Mouse (Mus musculus): ENCODE data around the gene Ttll8. TPM values are rescaled to one million over a fixed set of nuclear protein-coding genes. Genes with fewer than 3 reads are reported as not detected.

Gene Ttll8
- polyA plus RNA-seq, 1 experiment from 2014 or later: not detected

DNA sequence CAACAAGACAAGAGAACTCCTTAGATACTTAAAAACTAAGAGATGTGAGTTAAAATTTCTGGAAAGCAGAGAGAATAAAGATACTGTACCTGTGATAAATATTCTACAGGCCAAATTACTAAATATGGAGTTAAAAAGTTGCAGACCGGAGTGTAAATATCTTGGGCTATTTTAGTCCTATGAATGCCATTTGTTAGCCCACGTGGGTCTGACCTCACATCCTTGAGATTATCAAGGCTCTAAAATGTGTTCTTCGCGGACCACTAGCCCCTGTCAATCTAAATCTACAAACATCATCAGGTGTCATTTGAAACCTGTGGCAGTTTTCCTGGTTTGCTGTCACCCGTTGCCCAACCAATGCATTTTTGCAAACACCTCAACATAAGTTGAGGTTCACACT lies 11.4 kb downstream of the Ttll8 start:
- Histone ChIP-seq H3K27ac (replicated peaks; ENCODE audit: low read depth, low read length) (no peak overlapping the region), H3K9me3 (ENCODE audit: control insufficient read depth, low read length) (no peaks in the 10 kb centered on the region), H3K4me3 (replicated peaks; ENCODE audit: low read depth, low read length) (no peak overlapping the region), H3K4me2 (ENCODE audit: low read length) (no peak overlapping the region), H3K4me1 (ENCODE audit: control insufficient read depth, insufficient read depth, low read length) (no peaks in the 10 kb centered on the region), H3K27me3 (ENCODE audit: control insufficient read depth, insufficient read depth, low read length) (no peaks in the 10 kb centered on the region), H3K9ac (replicated peaks; ENCODE audit: low read length) (no peak overlapping the region), H3K36me3 (ENCODE audit: control insufficient read depth, insufficient read depth, low read length) (no peaks in the 10 kb centered on the region)
- no peak for DNase-seq
- ATAC-seq (ENCODE audit: low FRiP score, low TSS enrichment): no peak
- 88% methylated on average over 5 of the region's 5 CpGs for WGBS

DNA sequence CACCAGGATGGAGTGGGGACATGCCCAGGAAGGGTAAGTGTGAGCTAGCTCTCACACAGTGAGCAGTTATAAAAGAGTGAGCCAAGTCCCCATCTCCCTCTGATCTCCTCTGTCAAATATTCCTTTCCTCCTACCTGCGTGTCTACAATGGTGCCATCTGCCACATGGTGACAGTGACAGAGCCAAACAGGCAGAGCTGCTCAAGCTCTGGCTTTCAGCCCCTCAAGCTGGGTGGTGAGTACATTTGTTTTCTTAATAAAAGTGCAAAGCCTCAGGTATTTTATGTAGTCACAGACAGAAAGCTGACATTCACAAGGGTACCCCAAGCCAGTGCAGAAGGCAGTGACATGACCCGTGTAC lies 16.9 kb downstream of the Ttll8 start:
- H3K36me3 ChIP-seq (ENCODE audit: control insufficient read depth, insufficient read depth, low read length): no peaks in the 10 kb centered on the region
- no peak for DNase-seq
- H3K27me3 ChIP-seq (ENCODE audit: control insufficient read depth, insufficient read depth, low read length): no peaks in the 10 kb centered on the region
- H3K9ac ChIP-seq (replicated peaks; ENCODE audit: low read length): no peak overlapping the region
- 84% methylated on average over 2 of the region's 2 CpGs for WGBS
- no peaks in the 10 kb centered on the region for H3K4me1 ChIP-seq (ENCODE audit: control insufficient read depth, insufficient read depth, low read length)
- ATAC-seq (ENCODE audit: low FRiP score, low TSS enrichment): no peak
- no peak overlapping the region for H3K4me2 ChIP-seq (ENCODE audit: low read length)
- H3K27ac ChIP-seq (replicated peaks; ENCODE audit: low read depth, low read length): no peak overlapping the region
- no peaks in the 10 kb centered on the region for H3K9me3 ChIP-seq (ENCODE audit: control insufficient read depth, low read length)
- H3K4me3 ChIP-seq (replicated peaks; ENCODE audit: low read depth, low read length): no peak overlapping the region

DNA sequence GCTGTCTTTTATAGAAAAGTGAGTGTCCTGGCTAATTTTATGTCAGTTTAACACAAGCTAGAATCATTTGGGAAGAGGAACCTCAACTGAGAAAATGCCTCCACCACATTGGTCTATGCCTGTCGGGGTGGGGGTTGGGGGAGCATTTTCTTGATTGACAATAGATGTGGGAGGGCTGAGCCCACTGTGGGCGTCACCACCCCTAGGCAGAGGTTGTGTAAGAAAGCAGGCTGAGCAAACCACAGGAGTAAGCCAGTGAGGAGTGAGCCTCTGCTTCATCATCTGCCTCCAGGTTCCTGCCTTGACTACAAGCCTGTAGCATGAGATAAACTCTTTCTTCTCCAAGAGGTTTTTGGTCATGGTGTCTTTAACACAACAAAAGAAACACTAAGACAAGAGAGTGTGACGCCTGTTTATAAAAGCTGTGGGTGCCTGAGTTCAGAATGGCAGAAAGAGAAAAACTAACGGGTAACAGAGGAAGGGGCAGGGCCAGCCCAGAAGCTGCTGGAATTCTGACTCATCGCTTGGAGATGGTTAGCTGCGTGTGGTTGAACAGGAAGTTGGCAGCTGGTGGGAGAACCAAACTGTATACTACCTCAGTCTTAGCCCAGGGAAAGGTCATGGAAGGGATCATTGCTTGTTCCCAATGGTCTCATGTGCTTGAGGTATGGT lies 17.5 kb downstream of the Ttll8 start:
- H3K9me3 ChIP-seq (ENCODE audit: control insufficient read depth, low read length): no peaks in the 10 kb centered on the region
- no peak for ATAC-seq (ENCODE audit: low FRiP score, low TSS enrichment)
- DNase-seq: no peak
- no peak overlapping the region for H3K4me3 ChIP-seq (replicated peaks; ENCODE audit: low read depth, low read length)
- H3K9ac ChIP-seq (replicated peaks; ENCODE audit: low read length): no peak overlapping the region
- WGBS: 66% methylated on average over 6 of the region's 6 CpGs
- H3K27me3 ChIP-seq (ENCODE audit: control insufficient read depth, insufficient read depth, low read length): no peaks in the 10 kb centered on the region
- H3K36me3 ChIP-seq (ENCODE audit: control insufficient read depth, insufficient read depth, low read length): no peaks in the 10 kb centered on the region
- H3K4me1 ChIP-seq (ENCODE audit: control insufficient read depth, insufficient read depth, low read length): no peaks in the 10 kb centered on the region
- no peak overlapping the region for H3K4me2 ChIP-seq (ENCODE audit: low read length)
- H3K27ac ChIP-seq (replicated peaks; ENCODE audit: low read depth, low read length): no peak overlapping the region

DNA sequence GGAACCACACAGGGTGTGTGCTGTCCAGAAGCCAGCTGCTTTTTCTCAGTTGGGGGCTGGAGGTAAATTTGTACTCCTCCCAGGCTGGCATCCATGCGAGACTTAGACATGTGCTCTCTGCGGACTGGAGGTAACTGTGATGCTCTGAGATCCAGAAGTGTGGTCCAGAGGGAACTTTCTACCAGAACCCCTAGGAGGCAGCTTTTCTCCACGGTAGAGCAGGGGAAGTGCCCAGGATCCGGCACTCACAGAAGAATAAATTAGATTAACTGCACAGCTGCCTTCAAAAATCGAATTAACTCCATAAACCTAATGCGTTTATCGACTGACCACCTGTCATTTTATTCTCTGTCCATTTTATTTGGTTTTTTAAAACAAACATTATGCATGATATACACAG lies 20.1 kb downstream of the Ttll8 start:
- Histone ChIP-seq H3K4me2 (ENCODE audit: low read length) (no peak overlapping the region), H3K27ac (replicated peaks; ENCODE audit: low read depth, low read length) (no peak overlapping the region), H3K27me3 (ENCODE audit: control insufficient read depth, insufficient read depth, low read length) (no peaks in the 10 kb centered on the region), H3K9me3 (ENCODE audit: control insufficient read depth, low read length) (no peaks in the 10 kb centered on the region), H3K4me1 (ENCODE audit: control insufficient read depth, insufficient read depth, low read length) (no peaks in the 10 kb centered on the region), H3K9ac (replicated peaks; ENCODE audit: low read length) (no peak overlapping the region), H3K36me3 (ENCODE audit: control insufficient read depth, insufficient read depth, low read length) (no peaks in the 10 kb centered on the region), H3K4me3 (replicated peaks; ENCODE audit: low read depth, low read length) (no peak overlapping the region)
- WGBS: 55% methylated on average over 7 of the region's 7 CpGs
- DNase-seq: peak; percentile 59
- no peak for ATAC-seq (ENCODE audit: low FRiP score, low TSS enrichment)

DNA sequence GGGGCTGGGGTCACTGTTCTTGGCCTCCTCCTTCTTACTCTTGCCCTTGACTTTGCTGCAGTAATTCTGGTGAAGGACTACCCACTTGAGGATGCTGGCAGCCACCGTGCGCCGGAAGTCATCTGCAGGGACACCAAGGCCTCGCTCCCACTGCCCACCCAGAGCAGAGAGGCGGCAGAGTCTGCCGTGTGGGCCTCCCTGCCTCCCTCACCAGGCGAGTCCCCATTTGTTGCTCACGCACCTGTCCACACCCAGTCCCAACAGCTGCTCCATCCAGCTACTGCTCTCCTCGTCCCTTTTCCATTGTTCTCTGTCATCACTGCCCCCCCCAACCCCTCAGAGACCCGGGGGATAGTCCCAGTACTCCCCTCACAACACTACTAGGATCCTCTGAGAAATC lies 21.6 kb downstream of the Ttll8 start:
- no peak overlapping the region for H3K27ac ChIP-seq (replicated peaks; ENCODE audit: low read depth, low read length)
- no peak overlapping the region for H3K4me3 ChIP-seq (replicated peaks; ENCODE audit: low read depth, low read length)
- DNase-seq (no peak), ATAC-seq (ENCODE audit: low FRiP score, low TSS enrichment) (no peak)
- 89% methylated on average over 10 of the region's 10 CpGs for WGBS
- no peaks in the 10 kb centered on the region for H3K9me3 ChIP-seq (ENCODE audit: control insufficient read depth, low read length)
- no peaks in the 10 kb centered on the region for H3K4me1 ChIP-seq (ENCODE audit: control insufficient read depth, insufficient read depth, low read length)
- no peak overlapping the region for H3K9ac ChIP-seq (replicated peaks; ENCODE audit: low read length)
- no peak overlapping the region for H3K4me2 ChIP-seq (ENCODE audit: low read length)
- no peaks in the 10 kb centered on the region for H3K27me3 ChIP-seq (ENCODE audit: control insufficient read depth, insufficient read depth, low read length)
- H3K36me3 ChIP-seq (ENCODE audit: control insufficient read depth, insufficient read depth, low read length): no peaks in the 10 kb centered on the region

DNA sequence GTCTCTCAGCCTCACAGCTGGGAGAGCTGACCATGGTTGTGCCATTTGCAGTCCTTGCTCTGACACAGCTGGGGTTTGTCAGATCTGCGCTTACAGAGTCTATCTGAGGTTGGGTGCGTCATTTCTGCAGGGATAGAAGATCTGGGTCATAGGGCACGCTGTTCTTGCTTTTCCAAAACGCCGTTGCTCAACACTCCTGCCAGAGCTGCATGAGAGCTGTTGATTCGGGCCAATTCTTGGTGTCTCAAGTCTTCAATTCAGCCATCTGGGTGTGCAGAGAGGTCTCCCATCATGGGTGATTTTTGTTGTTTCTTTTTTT lies 32.3 kb downstream of the Ttll8 start:
- no peak overlapping the region for H3K4me2 ChIP-seq (ENCODE audit: low read length)
- ATAC-seq (ENCODE audit: low FRiP score, low TSS enrichment): no peak
- 75% methylated on average over 6 of the region's 6 CpGs for WGBS
- no peaks in the 10 kb centered on the region for H3K36me3 ChIP-seq (ENCODE audit: control insufficient read depth, insufficient read depth, low read length)
- H3K9ac ChIP-seq (replicated peaks; ENCODE audit: low read length): no peak overlapping the region
- no peaks in the 10 kb centered on the region for H3K9me3 ChIP-seq (ENCODE audit: control insufficient read depth, low read length)
- no peak for DNase-seq
- H3K4me3 ChIP-seq (replicated peaks; ENCODE audit: low read depth, low read length): no peak overlapping the region
- H3K4me1 ChIP-seq (ENCODE audit: control insufficient read depth, insufficient read depth, low read length): no peaks in the 10 kb centered on the region
- no peak overlapping the region for H3K27ac ChIP-seq (replicated peaks; ENCODE audit: low read depth, low read length)
- no peaks in the 10 kb centered on the region for H3K27me3 ChIP-seq (ENCODE audit: control insufficient read depth, insufficient read depth, low read length)

- no peaks in the 10 kb centered on the region for H3K9me3 ChIP-seq (ENCODE audit: control insufficient read depth, low read length)
- no peak overlapping the region for H3K4me3 ChIP-seq (replicated peaks; ENCODE audit: low read depth, low read length)
- no peak overlapping the region for H3K4me2 ChIP-seq (ENCODE audit: low read length)
- WGBS: 28% methylated on average over 12 of the region's 12 CpGs
- H3K36me3 ChIP-seq (ENCODE audit: control insufficient read depth, insufficient read depth, low read length): no peaks in the 10 kb centered on the region
- DNase-seq (peak; percentile 96), ATAC-seq (ENCODE audit: low FRiP score, low TSS enrichment) (no peak)
- no peaks in the 10 kb centered on the region for H3K27me3 ChIP-seq (ENCODE audit: control insufficient read depth, insufficient read depth, low read length)
- H3K4me1 ChIP-seq (ENCODE audit: control insufficient read depth, insufficient read depth, low read length): no peaks in the 10 kb centered on the region
- H3K9ac ChIP-seq (replicated peaks; ENCODE audit: low read length): no peak overlapping the region
- H3K27ac ChIP-seq (replicated peaks; ENCODE audit: low read depth, low read length): no peak overlapping the region
Measured at GRCm38 (mm10) chr15:88921131-88921991, 32.9 kb downstream of the Ttll8 start.

GRCm38 (mm10) chr15:88920065-88920464 lies 34.2 kb downstream of the Ttll8 start:
- Histone ChIP-seq H3K4me1 (ENCODE audit: control insufficient read depth, insufficient read depth, low read length) (no peaks in the 10 kb centered on the region), H3K36me3 (ENCODE audit: control insufficient read depth, insufficient read depth, low read length) (no peaks in the 10 kb centered on the region), H3K27me3 (ENCODE audit: control insufficient read depth, insufficient read depth, low read length) (no peaks in the 10 kb centered on the region), H3K4me3 (replicated peaks; ENCODE audit: low read depth, low read length) (no peak overlapping the region), H3K4me2 (ENCODE audit: low read length) (no peak overlapping the region), H3K9me3 (ENCODE audit: control insufficient read depth, low read length) (no peaks in the 10 kb centered on the region), H3K9ac (replicated peaks; ENCODE audit: low read length) (no peak overlapping the region), H3K27ac (replicated peaks; ENCODE audit: low read depth, low read length) (no peak overlapping the region)
- no peak for ATAC-seq (ENCODE audit: low FRiP score, low TSS enrichment)
- WGBS: 100% methylated on average over 1 of the region's 1 CpGs
- no peak for DNase-seq

DNA sequence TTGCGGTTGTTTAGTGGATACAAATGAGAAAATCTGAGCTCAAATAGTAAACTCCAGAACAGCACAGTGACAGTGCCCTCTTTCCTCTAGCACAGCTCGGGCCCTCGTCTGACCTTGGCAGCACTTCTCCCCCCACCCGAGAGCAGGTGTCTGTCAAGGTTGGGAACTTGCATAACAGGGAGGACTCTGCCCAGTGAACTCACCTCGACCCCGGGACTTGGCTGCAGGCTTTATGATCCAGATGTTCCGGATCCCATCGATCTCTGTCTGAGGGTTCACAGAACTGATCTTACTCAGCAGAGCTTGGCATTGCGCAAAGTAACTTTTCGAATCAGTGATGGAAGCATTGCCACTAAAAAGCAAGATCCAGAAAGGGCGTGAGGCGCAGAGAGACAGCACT lies 34.9 kb downstream of the Ttll8 start:
- Histone ChIP-seq H3K27ac (replicated peaks; ENCODE audit: low read depth, low read length) (no peak overlapping the region), H3K36me3 (ENCODE audit: control insufficient read depth, insufficient read depth, low read length) (no peaks in the 10 kb centered on the region), H3K27me3 (ENCODE audit: control insufficient read depth, insufficient read depth, low read length) (no peaks in the 10 kb centered on the region), H3K4me3 (replicated peaks; ENCODE audit: low read depth, low read length) (no peak overlapping the region), H3K4me2 (ENCODE audit: low read length) (no peak overlapping the region), H3K4me1 (ENCODE audit: control insufficient read depth, insufficient read depth, low read length) (no peaks in the 10 kb centered on the region), H3K9ac (replicated peaks; ENCODE audit: low read length) (no peak overlapping the region), H3K9me3 (ENCODE audit: control insufficient read depth, low read length) (no peaks in the 10 kb centered on the region)
- ATAC-seq (ENCODE audit: low FRiP score, low TSS enrichment): no peak
- DNase-seq: no peak
- WGBS: 90% methylated on average over 12 of the region's 12 CpGs
